Mouse (Mus musculus) granulocyte monocyte progenitor cell, adult 5-6 weeks (primary cell): ENCODE data around the gene Fndc3a. TPM values are rescaled to one million over a fixed set of nuclear protein-coding genes. Genes with fewer than 3 reads are reported as not detected.

Experiments
- ATAC-seq: replicated peaks from 2 replicates; pipeline ENCODE4 v1.8.0; 2016; ENCODE audit warnings: mild to moderate bottlenecking, moderate TSS enrichment, inconsistent platforms; ENCODE audit not compliant: poor library complexity, severe bottlenecking
- total RNA-seq, 2 experiments: library from RNA; stranded (forward) in 1 of 2; stranded (reverse) in 1 of 2; fragments of 200-712, 200-1000 nt in 1 of 2; fragments of >200 nt in 1 of 2; fragmentation: Nextera tagmentation in 1 of 2; gene quantifications; 2 replicates each; pipeline ENCODE4 v1.2.3; 2014 to 2017

The Fndc3a gene
- total RNA-seq, 2 experiments from 2014 or later = 46.7 to 60.0 TPM

- peak; percentile 91 for ATAC-seq
These were observed 24.9 kb downstream of the Fndc3a start for GRCm38 (mm10) chr14:72684857-72685370.

GRCm38 (mm10) chr14:72677247-72677646 is 32.6 kb downstream of the Fndc3a start:
- peak; percentile 53 for ATAC-seq

DNA sequence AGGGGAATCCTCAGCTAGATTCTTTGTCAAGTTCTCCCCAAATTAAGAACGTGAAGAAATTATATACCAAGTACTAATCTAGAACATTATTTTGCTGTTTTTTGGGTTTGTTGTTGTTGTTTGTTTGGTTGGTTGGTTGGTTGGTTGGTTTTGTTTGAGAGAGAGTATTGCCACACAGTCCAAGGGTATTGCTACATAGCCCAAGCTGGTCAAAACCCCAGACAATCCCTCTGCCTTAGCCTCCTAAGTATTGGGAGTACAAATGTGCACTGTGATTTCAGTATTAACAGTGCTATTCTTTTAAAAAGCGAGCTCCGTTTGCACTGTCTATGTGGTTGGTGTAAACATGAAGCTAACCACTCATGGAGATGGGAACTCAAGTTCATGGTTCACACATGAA is 37.9 kb downstream of the Fndc3a start:
- peak; percentile 52; the same call in 1 of the 2 replicates for ATAC-seq

DNA sequence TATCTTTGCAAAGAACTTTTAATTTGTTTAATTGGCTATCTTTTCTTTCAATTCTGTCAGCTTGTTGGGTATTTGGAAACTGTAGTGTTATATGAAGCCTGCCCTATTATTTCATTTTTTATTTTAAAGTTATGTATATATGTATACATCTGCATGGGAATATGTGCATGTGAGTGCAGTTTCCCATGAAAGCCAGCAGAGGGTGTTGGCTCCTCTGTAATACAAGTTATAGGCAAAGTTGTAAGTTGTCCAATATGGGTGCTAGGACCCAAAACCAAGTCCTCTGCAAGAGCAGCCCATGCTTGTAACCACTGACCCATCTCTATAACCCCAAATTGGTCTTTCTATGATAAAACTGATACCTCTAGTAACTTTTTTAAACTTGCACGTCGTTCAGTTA is 38.8 kb downstream of the Fndc3a start:
- ATAC-seq = no peak

- no peak for ATAC-seq
These were observed 60.5 kb downstream of the Fndc3a start for GRCm38 (mm10) chr14:72649268-72649667.

GRCm38 (mm10) chr14:72645512-72645911 is 64.3 kb downstream of the Fndc3a start:
- ATAC-seq = no peak

DNA sequence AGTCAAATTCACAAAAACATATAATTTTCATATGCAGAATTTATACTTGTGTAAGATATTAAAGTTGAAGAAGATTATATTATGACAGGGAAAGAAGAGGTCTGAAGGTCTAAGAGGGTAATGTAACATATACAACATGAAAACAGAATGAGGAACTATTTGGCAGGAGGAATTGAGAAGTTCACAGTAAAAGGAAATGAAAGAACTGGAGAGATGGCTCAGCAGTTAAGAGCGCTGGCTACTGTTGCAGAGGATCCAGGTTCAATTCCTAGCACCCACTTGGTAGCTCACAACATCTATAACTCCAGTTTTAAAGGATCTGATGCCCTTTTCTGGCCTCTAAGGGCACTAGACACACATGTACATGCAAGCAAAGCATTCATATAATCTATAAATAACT is 65.2 kb downstream of the Fndc3a start:
- ATAC-seq = peak; percentile 91

- no peak for ATAC-seq
These were observed 71.3 kb downstream of the Fndc3a start for GRCm38 (mm10) chr14:72638507-72638906.

- ATAC-seq = no peak
These were observed 76.2 kb downstream of the Fndc3a start for GRCm38 (mm10) chr14:72633571-72633970.

GRCm38 (mm10) chr14:72625411-72625810 is 84.4 kb downstream of the Fndc3a start:
- no peak for ATAC-seq

GRCm38 (mm10) chr14:72604077-72604476 is 105.7 kb downstream of the Fndc3a start:
- peak; percentile 55 for ATAC-seq

- ATAC-seq = no peak
These were observed 106.6 kb downstream of the Fndc3a start for GRCm38 (mm10) chr14:72603194-72603521.

DNA sequence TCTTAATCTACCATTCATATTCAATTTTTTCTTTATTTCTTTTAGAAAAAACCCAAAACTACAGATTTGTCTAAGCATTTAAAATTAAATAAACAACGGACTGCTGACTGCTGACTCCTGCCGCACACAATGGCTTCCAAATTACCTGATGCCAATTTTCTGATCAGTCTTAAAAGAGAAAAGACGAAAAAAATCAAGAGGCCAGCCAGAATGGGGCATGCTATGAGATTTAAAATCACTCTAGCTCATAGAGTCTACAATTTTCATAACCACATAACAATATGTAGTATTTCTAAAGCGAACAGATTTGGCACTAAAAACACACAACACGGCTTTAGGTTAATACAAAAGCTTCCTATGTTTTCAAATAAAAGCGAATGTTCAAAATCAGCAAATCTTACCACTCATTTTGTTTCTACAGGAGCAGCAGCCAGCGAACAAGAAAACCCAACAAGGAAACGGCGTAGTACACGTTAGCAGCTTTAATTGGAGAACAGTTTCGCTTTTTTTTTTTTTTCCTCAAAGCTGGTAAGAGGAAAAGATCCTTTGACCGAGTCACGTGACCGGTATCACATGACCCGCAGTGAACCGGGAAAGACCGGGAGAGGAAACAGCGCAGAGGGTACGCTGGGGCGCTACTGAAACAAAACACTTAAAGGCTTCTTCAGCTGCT is 107.1 kb downstream of the Fndc3a start:
- peak; percentile 69 for ATAC-seq

DNA sequence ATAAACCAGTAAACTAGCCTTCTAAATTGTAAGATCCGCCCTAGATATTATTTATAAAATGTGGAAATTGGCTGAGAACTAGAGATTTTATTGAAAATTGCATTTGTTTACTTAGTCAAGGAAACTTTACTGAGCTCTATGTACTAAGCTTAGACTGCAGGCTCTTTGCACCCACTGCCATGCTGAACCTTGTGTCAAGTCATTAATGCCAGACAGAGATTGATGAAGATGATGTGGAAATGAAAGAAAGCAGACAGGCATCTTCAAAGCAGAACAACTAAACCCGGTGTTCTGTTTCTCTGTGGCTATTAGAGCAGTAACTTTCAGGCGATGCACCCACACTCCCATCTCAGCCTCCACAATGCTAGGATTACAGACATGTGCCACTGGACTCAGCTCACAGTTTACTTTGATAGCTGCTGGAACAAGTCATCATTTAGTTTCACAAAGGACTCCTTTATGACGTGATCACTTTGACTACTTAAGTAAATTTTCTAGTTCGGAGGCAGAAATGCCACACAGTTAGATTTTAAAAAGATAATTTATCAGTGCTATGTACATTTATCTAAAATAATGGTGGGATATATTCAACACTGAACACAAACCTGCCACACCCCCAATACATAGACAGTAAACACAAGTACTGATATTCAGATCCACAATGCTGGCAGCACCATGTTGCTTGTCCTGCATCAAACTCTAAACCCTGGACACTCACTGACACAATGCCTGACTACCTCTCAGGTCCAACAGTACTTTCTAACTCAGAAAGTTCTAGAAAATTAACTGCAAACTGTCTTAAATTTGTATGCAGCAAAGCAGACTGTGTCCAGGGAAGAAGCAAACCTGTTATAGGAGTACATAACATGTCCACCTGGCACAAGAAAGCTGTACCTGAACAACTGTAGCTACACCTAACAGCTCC is 108.2 kb downstream of the Fndc3a start:
- ATAC-seq = no peak

DNA sequence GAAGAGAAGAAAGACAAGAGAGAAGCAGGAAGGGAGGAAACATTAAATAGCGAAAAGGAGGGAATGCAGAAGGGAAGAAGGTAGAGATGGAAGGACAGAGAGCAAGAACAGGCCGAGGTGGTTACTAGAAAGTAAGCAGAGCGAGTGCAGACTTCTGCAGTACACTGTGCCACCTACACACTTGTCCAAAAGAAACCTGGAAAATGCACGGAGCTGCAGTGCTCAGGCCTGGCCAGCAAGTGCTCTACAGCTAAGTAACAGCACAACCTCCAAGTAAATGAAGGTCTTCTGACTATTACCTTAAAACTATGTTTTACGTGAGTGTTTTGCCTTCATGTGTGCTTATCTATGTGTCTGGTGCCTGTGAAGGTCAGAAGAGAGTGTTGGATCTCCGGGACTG is 109.4 kb downstream of the Fndc3a start:
- peak; percentile 5 for ATAC-seq

- no peak for ATAC-seq
These were observed 110.6 kb downstream of the Fndc3a start for GRCm38 (mm10) chr14:72598976-72599740.

DNA sequence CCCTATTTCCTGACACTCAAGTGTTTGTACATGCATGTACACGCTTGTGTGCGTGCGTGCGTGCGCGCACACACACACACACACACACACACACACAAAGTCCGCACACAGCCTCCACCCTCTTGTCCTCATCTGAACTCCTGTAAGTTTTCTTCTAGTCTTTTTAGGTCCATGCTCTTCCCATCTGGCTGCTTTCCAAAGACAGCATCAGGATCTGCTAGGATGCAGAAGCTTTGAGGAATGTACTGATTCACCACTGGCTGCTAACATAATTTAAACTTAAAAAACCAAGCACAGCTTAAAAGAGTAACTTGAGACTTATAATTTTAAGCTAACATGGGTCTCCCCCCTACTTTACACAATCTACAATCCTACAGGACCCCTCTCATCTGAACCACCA is 115.6 kb downstream of the Fndc3a start:
- ATAC-seq = no peak

DNA sequence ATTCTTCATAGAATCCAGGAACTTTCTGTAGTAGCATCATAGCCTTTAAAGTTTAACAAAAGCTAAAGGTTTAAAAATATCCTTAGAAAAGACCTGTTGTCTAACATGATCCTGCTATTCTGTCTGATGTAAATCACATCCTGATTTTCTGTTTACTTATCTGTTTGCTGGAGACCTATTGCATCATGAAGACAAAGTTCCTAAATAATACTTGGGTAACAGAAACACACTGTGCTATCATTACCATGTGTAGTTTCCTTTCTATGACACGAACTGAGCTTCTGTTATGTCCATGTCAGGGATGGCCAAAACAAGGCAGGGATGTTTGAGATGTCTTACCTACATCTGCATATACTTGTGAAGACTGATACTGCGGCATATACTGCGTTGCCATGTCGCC is 120.4 kb downstream of the Fndc3a start:
- no peak for ATAC-seq

- ATAC-seq = no peak
These were observed 126.8 kb downstream of the Fndc3a start for GRCm38 (mm10) chr14:72582979-72583378.

- peak; percentile 96 for ATAC-seq
These were observed 128.8 kb downstream of the Fndc3a start for GRCm38 (mm10) chr14:72580991-72581390.

DNA sequence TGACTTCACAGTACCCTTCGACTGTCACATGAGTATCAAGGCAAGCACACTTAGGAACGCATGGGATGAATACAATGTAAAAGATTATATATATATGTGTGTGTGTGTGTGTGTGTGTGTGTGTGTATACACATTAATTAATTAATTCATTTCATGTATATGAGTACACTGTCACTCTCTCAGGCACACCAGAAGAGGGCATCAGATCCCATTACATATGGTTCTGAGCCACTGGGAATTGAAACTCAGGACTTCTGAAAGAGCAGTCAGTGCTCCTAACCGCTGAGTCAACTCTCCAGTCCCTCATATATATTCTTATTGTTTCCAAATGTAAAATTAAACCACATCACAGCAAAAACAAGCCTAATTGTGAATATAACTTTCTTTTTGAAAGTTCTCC is 133.5 kb downstream of the Fndc3a start:
- no peak for ATAC-seq
